Mouse (Mus musculus) retina, adult 2 months (tissue): ENCODE data around the gene Sntb2.

Source experiments
- DNase-seq: peaks from one replicate; pipeline ENCODE4 v3.0.0-alpha.2; 2012; ENCODE audit warnings: low read depth, low spot score

Sntb2 gene

DNA sequence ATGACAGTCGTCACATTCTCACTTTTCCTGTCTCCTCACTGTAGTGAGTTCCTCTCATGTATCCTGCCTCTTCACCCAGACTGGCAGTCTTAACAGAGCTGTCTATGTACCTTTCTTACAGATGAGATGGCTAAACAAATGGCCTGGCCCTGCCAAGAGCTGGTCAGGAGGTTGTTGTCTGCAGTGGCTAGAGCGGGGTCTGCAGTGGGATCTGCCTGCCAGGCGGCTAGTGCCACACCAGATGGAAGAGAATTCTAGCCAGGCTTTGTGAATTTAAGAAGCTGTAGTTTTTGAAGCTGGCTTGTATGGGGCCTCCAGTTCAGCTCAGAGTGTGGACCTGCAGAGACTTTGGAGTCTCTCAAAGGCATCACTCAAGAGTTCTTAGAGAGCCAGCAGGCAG is 100.1 kb downstream of the Sntb2 start:
- DNase-seq, result no peak

DNA sequence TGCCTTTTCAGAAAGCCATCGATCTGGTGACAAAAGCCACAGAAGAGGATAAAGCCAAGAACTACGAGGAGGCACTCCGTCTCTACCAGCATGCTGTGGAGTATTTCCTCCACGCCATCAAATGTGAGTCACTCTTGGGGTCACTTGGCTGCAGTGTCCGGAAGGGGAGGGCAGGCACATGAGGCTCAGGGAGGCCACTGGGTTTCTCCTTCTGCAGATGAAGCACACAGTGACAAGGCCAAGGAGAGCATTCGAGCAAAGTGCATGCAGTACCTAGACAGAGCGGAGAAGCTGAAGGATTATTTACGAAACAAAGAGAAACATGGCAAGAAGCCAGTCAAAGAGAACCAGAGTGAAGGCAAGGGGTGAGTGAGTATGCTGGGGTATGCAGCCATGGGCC is 101.1 kb downstream of the Sntb2 start:
- no peak for DNase-seq

- no peak for DNase-seq
These were observed 105.1 kb downstream of the Sntb2 start for GRCm38 (mm10) chr8:107040632-107041031.

GRCm38 (mm10) chr8:107045478-107045877 is 109.9 kb downstream of the Sntb2 start:
- no peak for DNase-seq

GRCm38 (mm10) chr8:107046976-107047375 is 111.4 kb downstream of the Sntb2 start:
- DNase-seq, result no peak

DNA sequence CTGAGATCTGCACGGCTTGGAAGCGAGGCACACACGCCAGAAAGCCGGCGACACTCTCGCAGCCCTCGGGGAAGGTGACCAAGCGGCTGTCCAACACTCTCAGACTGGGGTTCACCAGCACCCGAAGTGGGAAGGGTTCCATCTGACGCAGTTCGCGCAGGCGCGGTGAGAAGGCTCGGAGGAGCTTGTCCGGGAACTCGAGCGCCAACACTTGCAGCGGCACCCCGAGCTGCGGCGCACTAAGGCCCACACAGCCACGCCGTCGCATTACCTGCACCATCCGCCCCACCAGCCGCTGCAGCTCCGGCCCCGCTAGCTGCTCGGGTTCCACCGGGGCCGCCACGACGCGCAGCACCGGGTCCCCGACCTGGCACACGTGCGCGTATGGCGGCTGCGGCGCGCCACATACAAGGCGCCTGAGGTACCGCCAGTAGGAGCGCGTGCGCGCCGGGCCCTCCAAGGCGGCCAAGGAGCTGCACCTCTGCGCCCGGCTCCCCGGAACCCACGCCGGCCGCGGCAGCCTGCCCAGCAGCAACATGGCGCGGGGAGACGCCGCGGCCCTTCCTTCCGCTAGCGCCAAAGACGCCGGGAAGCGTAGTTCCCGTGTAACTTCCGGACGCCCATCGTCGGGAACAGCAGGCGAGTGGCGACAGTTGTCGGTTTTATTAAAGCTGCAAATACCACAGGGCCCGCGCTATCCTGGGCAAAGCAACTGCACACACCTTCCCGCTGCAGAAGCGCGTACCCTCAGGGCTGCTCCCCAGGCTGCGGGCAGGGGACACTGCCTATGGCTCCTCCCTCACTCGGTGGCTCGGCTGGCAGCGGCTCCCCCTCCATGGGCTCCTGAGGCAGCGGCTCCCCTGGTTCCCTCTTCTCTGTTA is 112.8 kb downstream of the Sntb2 start, which contains the start of gene Pdf:
Gene Pdf (minus strand): TSS at position 554 of the 881 bp plus-strand sequence.
- peak; percentile 48 for DNase-seq

- DNase-seq, result no peak
These were observed 113.9 kb downstream of the Sntb2 start for GRCm38 (mm10) chr8:107049480-107049879.

GRCm38 (mm10) chr8:107052046-107052445 is 116.5 kb downstream of the Sntb2 start:
- no peak for DNase-seq

GRCm38 (mm10) chr8:107056076-107056972 is 120.8 kb downstream of the Sntb2 start, which contains the start of the genes Cog8 and Nip7:
Gene Cog8 (minus strand): TSS chr8:107056689.
Gene Nip7 (plus strand): TSS chr8:107056877.
- peak; percentile 96 for DNase-seq

DNA sequence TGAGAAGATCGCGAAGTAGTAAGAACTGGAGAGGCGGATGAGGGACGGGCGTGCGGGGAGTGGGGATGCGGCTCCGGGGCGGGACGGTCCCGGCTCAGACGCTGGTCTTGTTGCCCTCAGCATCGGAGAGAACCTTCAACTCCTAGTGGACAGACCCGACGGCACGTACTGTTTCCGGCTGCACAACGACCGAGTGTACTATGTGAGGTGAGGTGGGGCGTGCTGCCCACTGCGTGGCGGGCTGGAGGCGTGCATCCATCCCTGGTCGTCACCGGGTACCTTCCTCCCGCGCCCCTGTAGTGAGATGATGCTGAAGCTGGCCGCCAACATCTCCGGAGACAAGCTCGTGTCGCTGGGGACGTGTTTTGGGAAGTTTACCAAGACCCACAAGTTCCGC is 121.4 kb downstream of the Sntb2 start:
- no peak for DNase-seq

DNA sequence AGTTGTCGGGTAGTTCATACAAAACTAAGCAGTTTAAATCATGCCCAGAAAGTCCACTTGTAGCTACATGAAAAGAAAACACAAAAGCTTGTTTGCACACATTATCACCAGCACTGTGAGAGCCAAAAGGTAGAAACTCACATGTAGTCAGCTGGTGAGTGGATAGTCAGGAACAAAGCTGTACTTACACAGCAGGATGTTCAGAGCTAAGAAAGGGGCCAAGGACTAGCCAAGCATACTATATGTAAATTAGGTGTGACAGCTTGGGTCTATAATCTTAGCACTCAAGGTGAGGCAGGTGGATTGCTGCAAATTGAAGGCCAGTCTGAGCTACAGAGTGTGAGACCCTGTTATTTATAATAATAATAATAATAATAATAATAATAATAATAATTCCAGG is 127.1 kb downstream of the Sntb2 start:
- no peak for DNase-seq

DNA sequence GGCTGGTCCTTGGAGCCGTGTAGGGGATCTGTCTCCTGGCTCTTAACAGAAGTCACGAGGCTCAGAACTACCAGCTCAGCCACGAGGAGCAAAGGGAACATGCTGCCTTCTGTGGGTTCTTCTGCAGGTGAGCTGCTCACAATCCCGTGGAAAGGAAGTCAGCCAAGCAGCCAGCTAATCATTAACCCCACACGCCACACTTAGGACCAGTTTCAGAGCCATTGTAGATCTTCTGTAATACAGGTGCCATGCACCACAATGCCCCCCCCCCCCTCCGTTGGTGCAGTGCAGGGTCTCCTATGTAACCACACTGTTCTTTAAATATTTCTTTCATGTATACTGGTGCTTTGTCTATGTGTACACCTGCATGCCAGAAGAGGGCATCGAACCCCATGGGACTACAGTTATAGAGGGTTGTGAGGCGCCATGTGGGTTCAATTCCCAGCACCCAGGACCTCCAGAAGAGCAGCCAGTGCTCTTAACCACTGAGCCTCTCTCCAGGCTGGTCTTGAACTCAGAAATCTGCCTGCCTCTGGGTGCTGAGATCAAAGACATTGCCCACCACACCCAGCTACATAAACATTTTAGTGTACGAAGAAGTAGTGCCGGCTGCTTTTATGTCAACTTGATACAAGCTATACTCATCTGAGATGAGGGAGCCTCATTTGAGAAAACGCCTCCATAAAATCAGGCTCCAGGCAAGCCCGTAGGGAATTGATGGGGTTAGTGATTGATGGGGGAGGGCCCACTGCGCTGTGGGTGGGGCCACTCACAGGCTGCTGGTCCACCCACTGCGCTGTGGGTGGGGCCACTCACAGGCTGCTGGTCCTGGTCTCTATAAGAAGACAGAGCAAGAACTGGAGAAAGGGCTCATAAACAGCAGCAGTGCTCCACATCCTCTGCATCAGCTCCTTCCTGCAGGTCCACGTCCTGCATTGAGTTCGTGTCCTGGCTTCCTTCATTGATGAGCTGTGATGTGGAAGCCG is 130.3 kb downstream of the Sntb2 start, which contains the start of gene Tmed6:
Gene Tmed6 (minus strand): TSS at position 134 of the 986 bp plus-strand sequence.
- DNase-seq, result no peak
